Mouse (Mus musculus) lung, postnatal 4 days (tissue): Measurements from ENCODE around the gene Nrxn3.

Experiments used
- DNase-seq, 2 experiments: peaks; one replicate each; pipeline ENCODE4 v3.0.0; 2021

The Nrxn3 gene

GRCm38 (mm10) chr12:89198764-89199525, 476.3 kb downstream of the Nrxn3 start:
- no peak for DNase-seq

GRCm38 (mm10) chr12:89211608-89212007, 488.9 kb downstream of the Nrxn3 start:
- DNase-seq: peak in 1 of 2 experiments; percentile 7

- DNase-seq: peak; percentile 22 to 76
These were observed 517.1 kb downstream of the Nrxn3 start for GRCm38 (mm10) chr12:89239826-89240225.

DNA sequence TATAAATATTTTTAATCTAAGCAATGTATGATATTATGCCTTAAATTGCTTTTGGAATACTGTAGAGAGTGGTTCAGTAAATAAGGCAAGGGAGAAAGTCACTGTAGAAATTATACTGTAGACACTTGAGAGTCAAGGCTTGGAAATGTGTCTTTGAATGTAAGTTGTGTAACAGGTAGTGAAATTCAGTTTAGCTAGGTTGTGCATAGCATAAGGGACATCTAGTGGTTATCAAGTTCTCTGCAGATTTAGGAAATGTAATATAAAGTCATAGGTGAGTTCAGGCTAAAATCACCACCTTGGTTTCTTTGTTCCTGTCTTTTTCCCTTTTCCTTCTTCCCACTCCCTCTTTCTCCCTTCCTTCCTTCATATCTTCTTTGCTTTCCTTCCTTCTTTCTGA, 518.9 kb downstream of the Nrxn3 start:
- DNase-seq: no peak

DNA sequence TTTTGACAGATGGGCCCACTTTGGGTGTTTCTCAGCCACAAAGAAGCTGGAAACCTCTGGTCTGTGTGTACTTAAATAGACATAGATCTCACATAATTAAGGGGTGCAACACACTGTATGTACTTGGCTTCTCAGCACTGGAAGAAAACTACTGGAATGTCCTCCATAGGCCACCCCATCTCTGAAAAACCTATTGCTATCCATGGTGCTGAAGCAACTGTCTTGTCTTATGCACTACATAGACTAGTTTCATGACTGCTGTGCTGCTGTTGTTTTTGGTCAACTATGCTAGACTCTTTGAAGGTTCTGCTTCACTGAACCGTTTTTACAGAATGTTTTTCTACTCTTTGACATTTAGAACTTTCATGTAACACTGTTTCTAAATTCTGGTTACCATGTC, 519.8 kb downstream of the Nrxn3 start:
- no peak for DNase-seq

- DNase-seq: no peak
These were observed 532.7 kb downstream of the Nrxn3 start for GRCm38 (mm10) chr12:89255275-89255892.

DNA sequence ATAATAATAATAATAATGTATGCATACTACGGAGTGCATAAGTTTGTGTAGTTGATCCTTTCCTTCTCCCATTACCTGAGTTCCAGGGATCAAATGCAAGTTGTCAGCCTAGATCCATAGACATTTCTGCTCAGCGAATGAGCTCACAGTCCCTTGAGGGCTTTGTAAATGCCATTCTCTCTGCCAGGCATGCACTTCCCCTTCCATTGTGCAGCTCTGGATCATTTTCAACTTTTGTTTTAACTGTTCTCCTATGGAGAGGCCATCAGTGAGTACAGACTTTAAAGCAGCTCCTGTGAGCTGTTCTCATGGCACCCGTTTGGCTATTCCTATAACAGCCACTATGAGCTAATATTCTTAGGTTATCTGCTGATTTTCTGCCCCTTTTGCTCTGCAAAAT, 536.2 kb downstream of the Nrxn3 start:
- DNase-seq: no peak

DNA sequence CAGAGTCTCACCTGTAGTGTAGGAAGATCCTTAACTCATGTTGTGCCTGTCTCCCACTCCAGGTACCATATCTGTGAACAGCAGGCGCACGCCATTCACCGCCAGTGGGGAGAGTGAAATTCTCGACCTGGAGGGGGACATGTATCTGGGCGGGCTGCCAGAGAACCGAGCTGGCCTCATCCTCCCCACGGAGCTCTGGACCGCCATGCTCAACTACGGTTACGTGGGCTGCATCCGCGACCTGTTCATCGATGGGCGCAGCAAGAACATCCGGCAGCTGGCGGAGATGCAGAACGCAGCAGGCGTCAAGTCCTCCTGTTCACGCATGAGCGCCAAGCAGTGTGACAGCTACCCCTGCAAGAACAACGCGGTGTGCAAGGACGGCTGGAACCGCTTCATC, 537.4 kb downstream of the Nrxn3 start:
- peak in 1 of 2 experiments; percentile 18 for DNase-seq

GRCm38 (mm10) chr12:89262261-89262660, 539.6 kb downstream of the Nrxn3 start:
- DNase-seq: no peak

- DNase-seq: no peak
These were observed 560.0 kb downstream of the Nrxn3 start for GRCm38 (mm10) chr12:89282362-89283343.

GRCm38 (mm10) chr12:89284412-89284811, 561.7 kb downstream of the Nrxn3 start:
- no peak for DNase-seq

DNA sequence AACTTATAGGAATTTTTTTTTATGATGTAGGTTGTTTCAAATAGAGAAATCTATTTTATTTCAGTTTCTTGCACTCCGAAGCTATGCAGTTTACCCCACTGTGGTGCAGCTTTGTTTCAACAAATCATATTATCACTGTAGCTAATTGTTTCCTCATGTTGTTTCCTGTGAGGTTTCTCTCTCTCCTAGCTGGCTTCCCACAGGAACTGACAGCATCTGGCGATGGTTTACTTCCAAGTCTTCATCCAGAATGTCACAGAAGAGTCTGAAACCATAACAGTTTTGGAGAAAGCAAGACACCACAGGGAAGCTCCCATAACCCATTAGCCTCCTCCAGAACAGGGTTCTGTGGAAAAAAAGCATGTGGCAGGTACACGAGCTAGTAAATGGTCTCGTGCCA, 564.4 kb downstream of the Nrxn3 start:
- DNase-seq: no peak

DNA sequence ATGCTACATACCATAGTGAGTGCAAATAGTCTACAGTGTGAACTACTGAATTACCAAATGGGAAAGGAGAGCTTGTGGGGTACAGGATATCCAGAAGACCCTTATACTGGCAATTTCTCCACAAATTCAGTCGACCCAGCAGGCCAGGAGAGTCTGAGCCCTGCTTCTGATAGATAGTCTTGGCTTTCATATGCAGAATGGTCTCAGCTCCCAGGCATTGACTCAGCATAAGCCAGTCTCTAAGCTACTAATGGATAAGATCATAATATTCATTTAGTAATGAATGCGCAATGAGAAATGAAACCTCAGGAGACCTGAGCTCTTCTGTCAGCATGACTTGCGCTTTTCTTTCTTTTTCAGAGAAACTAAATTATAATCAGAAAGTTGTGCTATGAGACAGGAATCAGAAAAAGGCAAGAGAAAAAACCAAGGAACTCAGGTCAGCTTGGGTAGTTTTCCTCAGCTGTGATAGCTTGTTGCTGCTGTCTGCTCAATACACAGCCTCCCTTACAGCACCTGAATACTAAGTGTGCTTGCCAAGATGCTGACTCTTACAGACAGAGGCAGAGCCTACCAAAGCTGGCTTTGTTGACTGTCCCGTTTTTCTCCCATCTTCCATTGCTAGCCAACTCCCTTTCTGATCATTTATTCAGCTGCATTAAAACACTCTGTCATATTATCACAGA, 567.1 kb downstream of the Nrxn3 start:
- DNase-seq: no peak

GRCm38 (mm10) chr12:89290736-89291574, 568.3 kb downstream of the Nrxn3 start:
- DNase-seq: no peak

- peak; percentile 33 to 72 for DNase-seq
These were observed 579.3 kb downstream of the Nrxn3 start for GRCm38 (mm10) chr12:89302011-89302410.

GRCm38 (mm10) chr12:89310200-89310599, 587.5 kb downstream of the Nrxn3 start:
- DNase-seq: no peak

- peak in 1 of 2 experiments; percentile 19 for DNase-seq
These were observed 589.9 kb downstream of the Nrxn3 start for GRCm38 (mm10) chr12:89312586-89312985.

DNA sequence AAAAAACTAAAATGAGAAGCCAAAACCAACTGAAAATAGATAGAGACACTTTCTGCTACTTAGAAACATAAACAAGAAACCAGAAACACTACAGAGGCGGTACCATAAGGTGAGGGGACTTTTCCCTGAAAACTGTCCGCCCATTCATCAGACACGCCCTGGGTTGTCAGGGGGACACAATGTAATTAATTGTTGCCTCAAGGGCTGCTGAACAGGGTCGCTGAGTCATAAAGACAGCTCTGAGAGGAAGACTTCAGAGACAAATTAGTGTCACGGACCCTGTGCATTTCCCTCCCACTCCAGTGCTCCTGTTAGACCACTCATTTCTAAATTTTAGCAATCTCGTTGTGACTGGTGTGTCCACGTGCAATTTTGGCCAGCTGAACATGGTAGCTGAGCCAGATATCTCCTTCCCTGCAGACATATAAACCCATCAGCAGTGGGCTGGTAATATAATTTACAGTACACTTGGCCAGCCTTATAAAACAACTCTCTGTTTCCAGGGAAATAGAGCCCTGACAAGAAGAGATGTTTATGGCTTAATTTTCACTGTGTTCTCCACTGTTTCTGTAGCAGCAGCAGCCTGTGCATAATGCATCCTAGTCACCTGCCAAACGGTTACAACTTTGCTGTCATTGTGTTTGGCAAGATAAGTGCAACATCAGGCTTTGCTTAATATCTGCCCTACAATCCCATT, 603.3 kb downstream of the Nrxn3 start:
- DNase-seq: no peak

GRCm38 (mm10) chr12:89331474-89332263, 609.0 kb downstream of the Nrxn3 start:
- no peak for DNase-seq

DNA sequence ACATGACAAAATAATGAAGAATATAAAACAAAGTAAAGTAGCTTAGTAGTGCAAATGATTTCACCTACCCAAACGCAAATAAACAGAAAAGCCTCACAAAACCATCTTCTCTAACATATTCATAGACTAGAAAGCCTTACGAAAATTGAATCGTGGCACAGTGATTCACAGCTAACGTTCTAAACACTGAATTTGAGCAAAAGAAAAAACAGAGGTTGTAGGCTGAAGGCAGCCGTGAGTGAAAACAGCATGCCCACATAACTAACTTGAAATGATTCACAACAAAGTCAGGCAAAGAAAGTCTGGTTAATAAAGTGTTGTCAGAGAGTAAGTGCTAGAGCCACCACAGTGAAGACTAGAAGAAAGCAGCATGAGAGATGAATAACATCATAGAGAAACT, 610.8 kb downstream of the Nrxn3 start:
- DNase-seq: no peak
